Mouse (Mus musculus): ENCODE measurements around the gene Snf8. TPM values are rescaled to one million over a fixed set of nuclear protein-coding genes. Genes with fewer than 3 reads are reported as not detected.

Snf8 gene
- polyA plus RNA-seq, 1 experiment from 2014 or later, result 126 TPM

- H3K4me1 ChIP-seq, result peaks cover 13% of the 10 kb centered on the region
- H3K4me2 ChIP-seq (replicated peaks), result no peak overlapping the region
- H3K4me3 ChIP-seq, result no peak overlapping the region
- no peak overlapping the region for H3K27ac ChIP-seq (replicated peaks)
- 79% methylated on average over 2 of the region's 2 CpGs for WGBS
- no peaks in the 10 kb centered on the region for H3K9me3 ChIP-seq
- H3K36me3 ChIP-seq, result no peaks in the 10 kb centered on the region
- ATAC-seq (ENCODE audit: low FRiP score, low read depth), result no peak
- H3K9ac ChIP-seq (replicated peaks), result no peak overlapping the region
- H3K27me3 ChIP-seq, result 0 out of 2 replicates have a peak, but pooled peaks cover 3% of the 10 kb centered on the region
Observed at GRCm38 (mm10) chr11:96031701-96032100, 3.0 kb upstream of the Snf8 start.

GRCm38 (mm10) chr11:96033264-96033663 lies 1.4 kb upstream of the Snf8 start:
- no peak overlapping the region for H3K9ac ChIP-seq (replicated peaks)
- H3K9me3 ChIP-seq, result no peaks in the 10 kb centered on the region
- 100% methylated on average over 2 of the region's 3 CpGs for WGBS
- H3K27me3 ChIP-seq, result 0 out of 2 replicates have a peak, but pooled peaks cover 3% of the 10 kb centered on the region
- H3K4me1 ChIP-seq, result peaks cover 13% of the 10 kb centered on the region
- H3K36me3 ChIP-seq, result no peaks in the 10 kb centered on the region; the same call in 1 of the 2 replicates
- no peak overlapping the region for H3K27ac ChIP-seq (replicated peaks)
- ATAC-seq (ENCODE audit: low FRiP score, low read depth), result no peak
- no peak overlapping the region for H3K4me3 ChIP-seq
- H3K4me2 ChIP-seq (replicated peaks), result no peak overlapping the region

GRCm38 (mm10) chr11:96034116-96034515 lies 569 bp upstream of the Snf8 start:
- peak overlapping the region; percentile 93 for H3K4me2 ChIP-seq (replicated peaks)
- no peak overlapping the region for H3K27ac ChIP-seq (replicated peaks)
- peaks cover 6% of the 10 kb centered on the region for H3K36me3 ChIP-seq
- peaks cover 13% of the 10 kb centered on the region for H3K4me1 ChIP-seq
- ATAC-seq (ENCODE audit: low FRiP score, low read depth), result no peak
- H3K9ac ChIP-seq (replicated peaks), result no peak overlapping the region
- H3K27me3 ChIP-seq, result 0 out of 2 replicates have a peak, but pooled peaks cover 3% of the 10 kb centered on the region
- H3K4me3 ChIP-seq, result peak overlapping the region; percentile 87
- WGBS, result 51% methylated on average over 8 of the region's 8 CpGs
- H3K9me3 ChIP-seq, result no peaks in the 10 kb centered on the region

- WGBS, result 15% methylated on average over 6 of the region's 6 CpGs
- H3K4me2 ChIP-seq (replicated peaks), result peak overlapping the region; percentile 93
- peaks cover 13% of the 10 kb centered on the region for H3K4me1 ChIP-seq
- peak overlapping the region; percentile 68; the same call in 1 of the 2 replicates for H3K27ac ChIP-seq (replicated peaks)
- peak overlapping the region; percentile 87 for H3K4me3 ChIP-seq
- H3K27me3 ChIP-seq, result 0 out of 2 replicates have a peak, but pooled peaks cover 3% of the 10 kb centered on the region
- H3K9ac ChIP-seq (replicated peaks), result peak overlapping the region; percentile 81
- no peak for ATAC-seq (ENCODE audit: low FRiP score, low read depth)
- no peaks in the 10 kb centered on the region for H3K9me3 ChIP-seq
- H3K36me3 ChIP-seq, result peaks cover 10% of the 10 kb centered on the region
Observed at GRCm38 (mm10) chr11:96035133-96035532, 448 bp downstream of the Snf8 start.

GRCm38 (mm10) chr11:96037499-96037898 lies 2.8 kb downstream of the Snf8 start:
- Histone ChIP-seq H3K9ac (replicated peaks) (no peak overlapping the region), H3K4me1 (peaks cover 13% of the 10 kb centered on the region), H3K9me3 (no peaks in the 10 kb centered on the region), H3K27ac (replicated peaks) (no peak overlapping the region), H3K27me3 (no peaks in the 10 kb centered on the region), H3K4me3 (no peak overlapping the region), H3K4me2 (replicated peaks) (no peak overlapping the region), H3K36me3 (peaks cover 25% of the 10 kb centered on the region)
- no peak for ATAC-seq (ENCODE audit: low FRiP score, low read depth)
- 94% methylated on average over 5 of the region's 5 CpGs for WGBS

- H3K36me3 ChIP-seq, result peaks cover 34% of the 10 kb centered on the region
- H3K4me2 ChIP-seq (replicated peaks), result no peak overlapping the region
- 93% methylated on average over 1 of the region's 1 CpGs for WGBS
- H3K27ac ChIP-seq (replicated peaks), result no peak overlapping the region
- H3K4me3 ChIP-seq, result no peak overlapping the region
- no peaks in the 10 kb centered on the region for H3K9me3 ChIP-seq
- no peak for ATAC-seq (ENCODE audit: low FRiP score, low read depth)
- H3K4me1 ChIP-seq, result peaks cover 13% of the 10 kb centered on the region
- no peak overlapping the region for H3K9ac ChIP-seq (replicated peaks)
- no peaks in the 10 kb centered on the region for H3K27me3 ChIP-seq
Observed at GRCm38 (mm10) chr11:96038560-96038959, 3.9 kb downstream of the Snf8 start.

GRCm38 (mm10) chr11:96044803-96045567 lies 10.3 kb downstream of the Snf8 start:
- peaks cover 70% of the 10 kb centered on the region for H3K36me3 ChIP-seq
- 85% methylated on average over 11 of the region's 11 CpGs for WGBS

GRCm38 (mm10) chr11:96046028-96046427 lies 11.3 kb downstream of the Snf8 start:
- Histone ChIP-seq H3K27me3 (no peaks in the 10 kb centered on the region), H3K4me2 (replicated peaks) (no peak overlapping the region), H3K36me3 (peaks cover 76% of the 10 kb centered on the region), H3K9me3 (no peaks in the 10 kb centered on the region), H3K4me1 (no peaks in the 10 kb centered on the region), H3K27ac (replicated peaks) (no peak overlapping the region), H3K9ac (replicated peaks) (no peak overlapping the region), H3K4me3 (no peak overlapping the region)
- 87% methylated on average over 8 of the region's 8 CpGs for WGBS
- ATAC-seq (ENCODE audit: low FRiP score, low read depth), result no peak

More at GRCm38 (mm10) chr11:96044803-96045567, 10.3 kb downstream of the Snf8 start:
- no peak for ATAC-seq (ENCODE audit: low FRiP score, low read depth)
- Histone ChIP-seq H3K4me1 (no peaks in the 10 kb centered on the region), H3K4me3 (no peak overlapping the region), H3K9ac (replicated peaks) (no peak overlapping the region), H3K9me3 (no peaks in the 10 kb centered on the region), H3K27ac (replicated peaks) (no peak overlapping the region), H3K27me3 (no peaks in the 10 kb centered on the region), H3K4me2 (replicated peaks) (no peak overlapping the region)

GRCm38 (mm10) chr11:96046793-96047192 lies 12.1 kb downstream of the Snf8 start:
- no peak overlapping the region for H3K9ac ChIP-seq (replicated peaks)
- peaks cover 79% of the 10 kb centered on the region for H3K36me3 ChIP-seq
- ATAC-seq (ENCODE audit: low FRiP score, low read depth), result no peak
- no peaks in the 10 kb centered on the region for H3K4me1 ChIP-seq
- H3K27me3 ChIP-seq, result no peaks in the 10 kb centered on the region
- 89% methylated on average over 2 of the region's 2 CpGs for WGBS
- no peaks in the 10 kb centered on the region for H3K9me3 ChIP-seq
- no peak overlapping the region for H3K4me2 ChIP-seq (replicated peaks)
- no peak overlapping the region for H3K27ac ChIP-seq (replicated peaks)
- no peak overlapping the region for H3K4me3 ChIP-seq

GRCm38 (mm10) chr11:96047469-96048373 lies 13.0 kb downstream of the Snf8 start:
- Histone ChIP-seq H3K9ac (replicated peaks) (no peak overlapping the region), H3K27ac (replicated peaks) (no peak overlapping the region), H3K9me3 (no peaks in the 10 kb centered on the region), H3K27me3 (no peaks in the 10 kb centered on the region), H3K4me1 (no peaks in the 10 kb centered on the region), H3K4me2 (replicated peaks) (no peak overlapping the region), H3K36me3 (peaks cover 80% of the 10 kb centered on the region), H3K4me3 (no peak overlapping the region)
- no peak for ATAC-seq (ENCODE audit: low FRiP score, low read depth)
- 92% methylated on average over 4 of the region's 4 CpGs for WGBS

GRCm38 (mm10) chr11:96049939-96050338 lies 15.3 kb downstream of the Snf8 start:
- no peak for ATAC-seq (ENCODE audit: low FRiP score, low read depth)
- Histone ChIP-seq H3K4me3 (no peak overlapping the region), H3K4me1 (no peaks in the 10 kb centered on the region), H3K4me2 (replicated peaks) (no peak overlapping the region), H3K27me3 (no peaks in the 10 kb centered on the region), H3K36me3 (peaks cover 84% of the 10 kb centered on the region), H3K9ac (replicated peaks) (no peak overlapping the region), H3K9me3 (no peaks in the 10 kb centered on the region), H3K27ac (replicated peaks) (no peak overlapping the region)
- 76% methylated on average over 4 of the region's 4 CpGs for WGBS

GRCm38 (mm10) chr11:96050854-96051253 lies 16.2 kb downstream of the Snf8 start:
- Histone ChIP-seq H3K9me3 (no peaks in the 10 kb centered on the region), H3K27ac (replicated peaks) (no peak overlapping the region), H3K27me3 (no peaks in the 10 kb centered on the region), H3K4me3 (no peak overlapping the region), H3K4me1 (no peaks in the 10 kb centered on the region), H3K9ac (replicated peaks) (no peak overlapping the region), H3K4me2 (replicated peaks) (no peak overlapping the region), H3K36me3 (peaks cover 85% of the 10 kb centered on the region)
- WGBS, result 98% methylated on average over 3 of the region's 3 CpGs
- no peak for ATAC-seq (ENCODE audit: low FRiP score, low read depth)

Measured in midbrain, embryonic 12.5 days (tissue).